Mouse (Mus musculus) urinary bladder, adult 2 months (tissue): ENCODE data around the gene Mblac2. TPM values are rescaled to one million over a fixed set of nuclear protein-coding genes. Genes with fewer than 3 reads are reported as not detected.

Experiments
- DNase-seq: peaks from one replicate; pipeline ENCODE4 v3.0.0; 2022; ENCODE audit warnings: low spot score
- polyA plus RNA-seq: library from polyadenylated mRNA; depleted of rRNA; stranded (reverse); fragments of >200 nt; gene quantifications from 2 replicates; pipeline ENCODE4 v1.2.3, GENCODE M21; 2012

The Mblac2 gene
- polyA plus RNA-seq, 1 experiment: 5.3 TPM

- DNase-seq: no peak
Measured at GRCm38 (mm10) chr13:81736606-81737005, 25.5 kb downstream of the Mblac2 start.

- DNase-seq: no peak
Measured at GRCm38 (mm10) chr13:81740898-81741297, 29.8 kb downstream of the Mblac2 start.

- DNase-seq: no peak
Measured at GRCm38 (mm10) chr13:81743391-81744091, 32.4 kb downstream of the Mblac2 start.

- DNase-seq: no peak
Measured at GRCm38 (mm10) chr13:81744092-81744396, 32.9 kb downstream of the Mblac2 start.

GRCm38 (mm10) chr13:81754878-81755277, 43.7 kb downstream of the Mblac2 start:
- no peak for DNase-seq

GRCm38 (mm10) chr13:81755324-81755723, 44.2 kb downstream of the Mblac2 start:
- no peak for DNase-seq

GRCm38 (mm10) chr13:81757058-81757660, 46.0 kb downstream of the Mblac2 start:
- DNase-seq: no peak

GRCm38 (mm10) chr13:81760379-81760778, 49.2 kb downstream of the Mblac2 start:
- DNase-seq: no peak

GRCm38 (mm10) chr13:81761566-81762186, 50.5 kb downstream of the Mblac2 start:
- DNase-seq: no peak

- DNase-seq: no peak
Measured at GRCm38 (mm10) chr13:81764173-81764572, 53.0 kb downstream of the Mblac2 start.

- peak; percentile 30 for DNase-seq
Measured at GRCm38 (mm10) chr13:81767038-81767659, 56.0 kb downstream of the Mblac2 start.

- no peak for DNase-seq
Measured at GRCm38 (mm10) chr13:81776217-81776616, 65.1 kb downstream of the Mblac2 start.

- DNase-seq: no peak
Measured at GRCm38 (mm10) chr13:81782475-81782874, 71.3 kb downstream of the Mblac2 start.

GRCm38 (mm10) chr13:81782971-81783404, 71.8 kb downstream of the Mblac2 start, which contains the start of gene Cetn3:
Gene Cetn3 (plus strand): TSS chr13:81783077.
- DNase-seq: no peak

GRCm38 (mm10) chr13:81783405-81784342, 72.5 kb downstream of the Mblac2 start:
- DNase-seq: peak; percentile 87

GRCm38 (mm10) chr13:81785766-81786480, 74.8 kb downstream of the Mblac2 start:
- no peak for DNase-seq

- DNase-seq: no peak
Measured at GRCm38 (mm10) chr13:81790160-81790559, 79.0 kb downstream of the Mblac2 start.

- no peak for DNase-seq
Measured at GRCm38 (mm10) chr13:81791861-81792260, 80.7 kb downstream of the Mblac2 start.

GRCm38 (mm10) chr13:81793850-81794249, 82.7 kb downstream of the Mblac2 start:
- DNase-seq: no peak

- no peak for DNase-seq
Measured at GRCm38 (mm10) chr13:81801121-81801520, 90.0 kb downstream of the Mblac2 start.
